Mouse (Mus musculus) testis, adult 2 months (tissue): ENCODE results near the gene Hist1h4h. TPM values are rescaled to one million over a fixed set of nuclear protein-coding genes. Genes with fewer than 3 reads are reported as not detected.
"Not testable (repeated sequence)": the region's sequence is repeated elsewhere in the genome, so short reads cannot be mapped to it uniquely, and the experiment has no call there.

ENCODE experiments used
- H3K27ac ChIP-seq: fragments of 200-500 bp; 2 replicates; pipeline ENCODE4 v1.5.1; 2012; ENCODE audit warnings: low read depth, low read length; ENCODE audit not compliant: control insufficient read depth, insufficient read depth
- H3K27me3 ChIP-seq: fragments of 200-500 bp; 2 replicates; pipeline ENCODE4 v1.6.1; 2012; ENCODE audit warnings: mild to moderate bottlenecking, low read length, moderate library complexity; ENCODE audit not compliant: control insufficient read depth, insufficient read depth
- H3K36me3 ChIP-seq: fragments of 200-500 bp; 2 replicates; pipeline ENCODE4 v1.6.1; 2012; ENCODE audit warnings: mild to moderate bottlenecking, low read length; ENCODE audit not compliant: control insufficient read depth, insufficient read depth
- H3K4me1 ChIP-seq: fragments of 200-500 bp; 2 replicates; pipeline ENCODE4 v1.6.1; 2012; ENCODE audit warnings: low read length; ENCODE audit not compliant: control insufficient read depth, insufficient read depth
- H3K4me3 ChIP-seq: fragments of 200-500 bp; 2 replicates; pipeline ENCODE4 v1.5.1; 2012; ENCODE audit warnings: low read depth, mild to moderate bottlenecking, low read length, moderate library complexity, mixed read lengths; ENCODE audit not compliant: control insufficient read depth
- CTCF ChIP-seq: fragments of 200-500 bp; IDR thresholded peaks from 2 replicates; pipeline ENCODE4 v1.5.1; 2012; ENCODE audit warnings: low read depth, mild to moderate bottlenecking, inconsistent platforms, low read length, moderate library complexity; ENCODE audit not compliant: control insufficient read depth, insufficient read depth, insufficient replicate concordance
- POLR2A ChIP-seq: fragments of 200-500 bp; IDR thresholded peaks from 2 replicates; pipeline ENCODE4 v1.6.1; 2012; ENCODE audit warnings: low read depth, mild to moderate bottlenecking, inconsistent platforms, low read length, moderate library complexity; ENCODE audit not compliant: control insufficient read depth
- polyA plus RNA-seq: library from polyadenylated mRNA; depleted of rRNA; stranded (reverse); fragments of >200 nt; gene quantifications from 2 replicates; pipeline ENCODE4 v1.2.3, GENCODE M21; 2012

Gene Hist1h4h
- polyA plus RNA-seq, 1 experiment, result 13.2 TPM

GRCm38 (mm10) chr13:23562699-23563462 is 32.0 kb downstream of the Hist1h4h start:
- Histone ChIP-seq H3K4me3 (peak overlapping the region; percentile 34; the same call in 1 of the 2 replicates), H3K27me3 (no peaks in the 10 kb centered on the region), H3K4me1 (peaks cover 4% of the 10 kb centered on the region), H3K36me3 (no peaks in the 10 kb centered on the region), H3K27ac (peak overlapping the region; percentile 75)
- TF ChIP-seq CTCF (no peak), POLR2A (no peak)

GRCm38 (mm10) chr13:23564482-23564881 is 33.6 kb downstream of the Hist1h4h start:
- peaks cover 4% of the 10 kb centered on the region for H3K4me1 ChIP-seq
- no peak for TF ChIP-seq POLR2A
- H3K36me3 ChIP-seq, result no peaks in the 10 kb centered on the region
- H3K27ac ChIP-seq, result no peak overlapping the region
- no peak overlapping the region for H3K4me3 ChIP-seq
- H3K27me3 ChIP-seq, result no peaks in the 10 kb centered on the region

- H3K36me3 ChIP-seq, result not testable (repeated sequence)
Observed at GRCm38 (mm10) chr13:23570261-23571021, 39.6 kb downstream of the Hist1h4h start.

GRCm38 (mm10) chr13:23571022-23571503 is 40.2 kb downstream of the Hist1h4h start, which contains the start of the genes Hist1h2ae and Hist1h2bg:
Hist1h2ae (minus strand) TSS chr13:23571220.
Hist1h2bg (plus strand) TSS chr13:23571396.
- Histone ChIP-seq H3K4me1 (peaks cover 4% of the 10 kb centered on the region), H3K36me3 (no peaks in the 10 kb centered on the region), H3K4me3 (peak within 1 kb of the TSS; percentile 44), H3K27ac (peak within 1 kb of the TSS; percentile 62; the same call in 1 of the 2 replicates), H3K27me3 (no peaks in the 10 kb centered on the region)
- TF ChIP-seq CTCF (no peak), POLR2A (no peak)

More at GRCm38 (mm10) chr13:23570261-23571021, 39.6 kb downstream of the Hist1h4h start:
- not testable (repeated sequence) for H3K4me1 ChIP-seq, H3K27me3 ChIP-seq
- Histone ChIP-seq H3K27ac (peak overlapping the region; percentile 62; the same call in 1 of the 2 replicates), H3K4me3 (peak overlapping the region; percentile 44)

DNA sequence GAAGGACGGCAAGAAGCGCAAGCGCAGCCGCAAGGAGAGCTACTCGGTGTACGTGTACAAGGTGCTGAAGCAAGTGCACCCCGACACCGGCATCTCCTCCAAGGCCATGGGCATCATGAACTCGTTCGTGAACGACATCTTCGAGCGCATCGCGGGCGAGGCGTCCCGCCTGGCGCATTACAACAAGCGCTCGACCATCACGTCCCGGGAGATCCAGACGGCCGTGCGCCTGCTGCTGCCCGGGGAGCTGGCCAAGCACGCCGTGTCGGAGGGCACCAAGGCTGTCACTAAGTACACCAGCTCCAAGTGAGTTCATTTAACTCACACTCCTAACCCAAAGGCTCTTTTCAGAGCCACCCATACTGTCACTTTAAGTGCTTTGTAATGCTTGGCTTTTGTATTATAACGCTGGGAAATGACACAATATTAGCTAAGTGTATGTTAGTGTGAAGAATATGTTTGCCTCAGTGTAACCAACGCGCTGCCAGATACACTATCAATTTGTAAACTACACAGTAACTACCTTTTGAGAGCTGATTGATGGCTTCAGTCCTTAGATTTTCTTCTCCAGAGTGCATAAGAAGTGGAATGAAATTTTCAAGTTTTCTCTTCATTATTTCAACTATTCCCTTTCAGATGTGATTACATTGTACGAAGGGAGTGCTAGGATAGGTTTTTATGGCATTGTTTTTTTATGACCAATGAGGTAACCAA is 40.8 kb downstream of the Hist1h4h start:
- H3K4me1 ChIP-seq, H3K4me3 ChIP-seq, H3K36me3 ChIP-seq, H3K27me3 ChIP-seq, H3K27ac ChIP-seq: not testable (repeated sequence)

DNA sequence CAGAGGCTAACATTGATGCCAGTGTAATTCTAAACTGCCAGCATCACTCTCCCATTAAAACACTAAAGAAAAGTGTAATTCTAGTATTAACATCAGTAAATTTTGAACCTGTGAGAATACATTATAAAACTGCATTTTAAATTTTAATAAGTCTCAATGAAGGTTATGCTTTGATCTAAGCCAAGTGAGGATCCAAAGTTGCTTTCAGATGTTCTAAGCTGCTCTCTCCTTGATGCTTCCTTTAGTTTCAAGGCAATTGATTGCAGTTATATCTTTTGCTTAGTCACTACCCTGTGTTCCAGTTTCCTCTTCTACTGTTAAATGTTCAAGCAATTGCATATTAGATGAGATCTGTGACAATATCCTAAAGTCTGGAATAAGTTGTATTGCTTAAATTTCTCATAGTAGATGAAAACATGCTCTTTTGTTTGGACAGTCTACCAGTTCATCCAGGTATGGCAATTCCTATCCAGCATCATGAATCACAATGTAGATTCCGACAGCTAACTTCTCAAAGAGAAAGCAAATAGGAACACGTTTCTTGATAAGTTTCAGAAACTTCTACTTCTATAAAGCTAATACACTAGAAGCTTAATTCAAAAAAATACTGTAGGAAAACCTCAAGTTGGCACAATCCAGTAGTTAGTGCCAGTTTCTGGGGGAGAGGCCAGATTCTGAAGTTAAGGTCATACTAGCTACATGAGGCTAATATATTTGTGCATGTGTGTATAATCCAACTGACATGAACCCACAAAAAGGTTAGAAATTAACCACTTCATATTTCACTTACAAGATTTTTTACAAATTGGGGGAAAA is 41.6 kb downstream of the Hist1h4h start:
- Histone ChIP-seq H3K4me3 (no peak overlapping the region), H3K27me3 (no peaks in the 10 kb centered on the region; the same call in 1 of the 2 replicates), H3K36me3 (no peaks in the 10 kb centered on the region), H3K4me1 (peaks cover 4% of the 10 kb centered on the region), H3K27ac (no peak overlapping the region)
- TF ChIP-seq CTCF (no peak), POLR2A (no peak)

DNA sequence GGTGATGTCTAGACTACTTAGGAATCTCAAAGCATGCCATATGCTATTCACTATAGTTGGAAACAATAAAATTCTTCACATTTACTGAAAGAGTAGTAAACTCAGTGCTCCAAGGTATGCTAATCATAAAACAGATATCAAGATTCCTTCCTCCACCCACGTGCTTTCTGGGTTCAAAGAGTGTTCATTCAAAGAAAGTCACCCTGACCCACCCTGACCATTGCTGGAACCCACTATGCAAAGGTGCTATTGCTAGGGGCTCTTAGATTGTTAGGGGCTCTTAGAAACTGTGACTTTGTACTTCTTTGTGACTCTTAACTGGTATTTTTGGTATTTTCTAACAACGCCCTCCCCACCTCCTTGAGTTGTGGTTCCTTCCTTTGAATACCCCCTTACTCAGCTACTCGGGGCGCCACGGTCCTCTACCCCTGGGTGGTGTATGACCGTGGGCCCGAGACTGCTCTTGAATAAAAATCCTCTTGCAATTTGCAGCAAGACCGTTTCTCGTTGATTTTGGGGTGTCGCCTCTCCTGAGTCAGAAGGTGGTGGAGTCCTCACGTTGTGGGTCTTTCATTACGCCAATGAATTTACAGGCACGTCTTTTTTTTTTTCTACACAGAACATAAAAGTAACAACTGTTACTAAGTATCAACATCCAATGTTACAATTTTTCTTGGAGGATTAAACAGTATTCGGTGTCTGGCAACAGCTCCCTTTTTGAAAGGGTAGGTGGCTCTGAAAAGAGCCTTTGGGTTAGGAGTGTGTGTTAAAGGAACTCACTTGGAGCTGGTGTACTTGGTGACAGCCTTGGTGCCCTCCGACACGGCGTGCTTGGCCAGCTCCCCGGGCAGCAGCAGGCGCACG is 42.4 kb downstream of the Hist1h4h start:
- not testable (repeated sequence) for H3K4me1 ChIP-seq, H3K27ac ChIP-seq, H3K36me3 ChIP-seq

DNA sequence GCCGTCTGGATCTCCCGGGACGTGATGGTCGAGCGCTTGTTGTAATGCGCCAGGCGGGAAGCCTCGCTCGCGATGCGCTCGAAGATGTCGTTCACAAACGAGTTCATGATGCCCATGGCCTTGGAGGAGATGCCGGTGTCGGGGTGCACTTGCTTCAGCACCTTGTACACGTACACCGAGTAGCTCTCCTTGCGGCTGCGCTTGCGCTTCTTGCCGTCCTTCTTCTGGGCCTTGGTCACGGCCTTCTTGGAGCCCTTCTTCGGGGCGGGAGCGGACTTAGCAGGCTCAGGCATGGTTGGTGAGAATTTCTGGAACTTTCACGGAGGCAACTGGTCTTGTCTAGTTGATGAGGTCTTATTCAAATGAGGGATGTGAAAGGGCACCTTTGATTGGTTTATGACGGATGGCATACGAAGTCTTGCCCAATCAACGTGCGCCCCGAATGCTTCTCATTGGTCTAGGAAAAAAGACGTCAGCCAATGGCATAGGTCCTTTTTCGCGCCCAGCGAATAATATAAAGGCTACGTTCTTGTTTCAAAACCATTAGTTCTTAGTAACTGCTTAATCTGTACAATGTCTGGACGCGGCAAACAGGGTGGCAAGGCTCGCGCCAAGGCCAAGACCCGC is 43.2 kb downstream of the Hist1h4h start, which contains the start of the genes Hist1h2bf and Hist1h2ad:
TSS of gene Hist1h2bf (minus strand) at position 299 of the 627 bp plus-strand sequence.
TSS of gene Hist1h2ad (plus strand) at position 484 of the 627 bp plus-strand sequence.
- not testable (repeated sequence) for H3K27me3 ChIP-seq, H3K36me3 ChIP-seq, H3K4me1 ChIP-seq
- Histone ChIP-seq H3K27ac (0 out of 2 replicates have a peak within 1 kb of the TSS, but pooled peaks have one; percentile 53), H3K4me3 (peak within 1 kb of the TSS; percentile 62)

More for the DNA sequence above, 42.4 kb downstream of the Hist1h4h start:
- not testable (repeated sequence) for H3K27me3 ChIP-seq, H3K4me3 ChIP-seq
